8 mouse cellular contexts compared by ENCODE assay signal in genomic region chr1:106759572-106760435, GRCm38 (mm10). TPM values are rescaled to one million over a fixed set of nuclear protein-coding genes. Genes with fewer than 3 reads are reported as not detected.
A peak's percentile ranks its signal among the peaks of the same experiment; 100 is the strongest.
DNase-seq lines count a peak whose midpoint lies in the region; ATAC-seq and TF ChIP-seq lines count a peak whose summit lies in the region.

Gene Kdsr (minus strand): TSS chr1:106759727.

- TF ChIP-seq CTCF in E14TG2a.4 (conservative IDR thresholded peaks at IDR 0.05; ENCODE audit: low read length): no peak
- no peak for TF ChIP-seq CTCF in heart, postnatal 0 days (IDR thresholded peaks at IDR 0.05; ENCODE audit: low read depth)
- TF ChIP-seq CTCF in testis, adult 2 months (IDR thresholded peaks at IDR 0.05; ENCODE audit: control insufficient read depth, insufficient read depth, insufficient replicate concordance, low read depth, low read length): no peak

- ATAC-seq in forebrain, embryonic 12.5 days (ENCODE audit: low FRiP score): peak; percentile 98
- peak; percentile 99 for ATAC-seq in heart, postnatal 0 days (ENCODE audit: insufficient read depth, low read depth)
- peak; percentile 98 for ATAC-seq in liver, embryonic 16.5 days (ENCODE audit: low read depth)
- peak; percentile 99 for ATAC-seq in neural tube, embryonic 13.5 days (ENCODE audit: low read depth)

- 3% methylated on average over 51 of the region's 51 CpGs for WGBS in forebrain, embryonic 12.5 days
- WGBS in heart, postnatal 0 days: 2% methylated on average over 47 of the region's 51 CpGs
- WGBS in liver, embryonic 16.5 days (ENCODE audit: insufficient replicate concordance): 1% methylated on average over 51 of the region's 51 CpGs
- WGBS in neural tube, embryonic 13.5 days: 3% methylated on average over 51 of the region's 51 CpGs

- H3K36me3 ChIP-seq in E14TG2a.4 (ENCODE audit: insufficient read depth, low read length): peaks cover 37% of the 10 kb centered on the region
- peaks cover 4% of the 10 kb centered on the region; the same call in 1 of the 2 replicates for H3K36me3 ChIP-seq in forebrain, embryonic 12.5 days (replicated peaks)
- H3K36me3 ChIP-seq in heart, postnatal 0 days (replicated peaks; ENCODE audit: control insufficient read depth, insufficient read depth, low read length): peaks cover 12% of the 10 kb centered on the region; the same call in 1 of the 2 replicates
- no peaks in the 10 kb centered on the region for H3K36me3 ChIP-seq in liver, embryonic 16.5 days (ENCODE audit: control insufficient read depth, insufficient read depth)
- H3K36me3 ChIP-seq in neural tube, embryonic 13.5 days: peaks cover 11% of the 10 kb centered on the region
- no peaks in the 10 kb centered on the region for H3K36me3 ChIP-seq in testis, adult 2 months (ENCODE audit: control insufficient read depth, insufficient read depth, low read length)

- DNase-seq in c-Kit-positive CD71-positive TER-119-positive erythroid progenitor cells, embryonic 14.5 days (ENCODE audit: low spot score): peak; percentile 88
- DNase-seq in heart, postnatal 0 days (ENCODE audit: low spot score): peak; percentile 98
- DNase-seq in kidney, postnatal 4 days: peak; percentile 97 to 99

- TF ChIP-seq EP300 in heart, postnatal 0 days (IDR thresholded peaks at IDR 0.05; ENCODE audit: low read depth): peak; percentile 34; the same call in 1 of the 2 replicates

- H3K27me3 ChIP-seq in E14TG2a.4 (ENCODE audit: insufficient read depth, low read length): no peaks in the 10 kb centered on the region
- no peaks in the 10 kb centered on the region for H3K27me3 ChIP-seq in forebrain, embryonic 12.5 days
- H3K27me3 ChIP-seq in heart, postnatal 0 days (ENCODE audit: control insufficient read depth, insufficient read depth, low read length): no peaks in the 10 kb centered on the region
- no peaks in the 10 kb centered on the region for H3K27me3 ChIP-seq in liver, embryonic 16.5 days (ENCODE audit: control insufficient read depth, insufficient read depth, low read depth, low read length)
- H3K27me3 ChIP-seq in neural tube, embryonic 13.5 days: no peaks in the 10 kb centered on the region
- H3K27me3 ChIP-seq in testis, adult 2 months (ENCODE audit: control insufficient read depth, insufficient read depth, low read length): no peaks in the 10 kb centered on the region

- TF ChIP-seq POLR2A in testis, adult 2 months (IDR thresholded peaks at IDR 0.05; ENCODE audit: control insufficient read depth, low read depth, low read length): peak; percentile 73

- H3K9ac ChIP-seq in forebrain, embryonic 12.5 days: peak within 1 kb of the TSS; percentile 76
- peak within 1 kb of the TSS; percentile 61 for H3K9ac ChIP-seq in heart, postnatal 0 days (replicated peaks; ENCODE audit: low read depth, low read length)
- H3K9ac ChIP-seq in liver, embryonic 16.5 days (ENCODE audit: low read depth, low read length): peak within 1 kb of the TSS; percentile 74
- H3K9ac ChIP-seq in neural tube, embryonic 13.5 days: peak within 1 kb of the TSS; percentile 77

- peak within 1 kb of the TSS; percentile 88 for H3K27ac ChIP-seq in forebrain, embryonic 12.5 days
- H3K27ac ChIP-seq in heart, postnatal 0 days (ENCODE audit: low read depth): peak within 1 kb of the TSS; percentile 90
- peak within 1 kb of the TSS; percentile 88 for H3K27ac ChIP-seq in liver, embryonic 16.5 days (ENCODE audit: low read length)
- H3K27ac ChIP-seq in neural tube, embryonic 13.5 days (replicated peaks): peak within 1 kb of the TSS; percentile 89
- H3K27ac ChIP-seq in testis, adult 2 months (ENCODE audit: control insufficient read depth, insufficient read depth, low read depth, low read length): peak within 1 kb of the TSS; percentile 81

- H3K4me3 ChIP-seq in E14TG2a.4 (replicated peaks; ENCODE audit: low read length): peak within 1 kb of the TSS; percentile 96
- peak within 1 kb of the TSS; percentile 67 for H3K4me3 ChIP-seq in forebrain, embryonic 12.5 days (replicated peaks)
- peak within 1 kb of the TSS; percentile 63 for H3K4me3 ChIP-seq in heart, postnatal 0 days (ENCODE audit: low read depth, low read length)
- H3K4me3 ChIP-seq in liver, embryonic 16.5 days (ENCODE audit: low read depth, low read length): peak within 1 kb of the TSS; percentile 81
- peak within 1 kb of the TSS; percentile 60 for H3K4me3 ChIP-seq in neural tube, embryonic 13.5 days
- H3K4me3 ChIP-seq in testis, adult 2 months (ENCODE audit: control insufficient read depth, low read depth, low read length): peak within 1 kb of the TSS; percentile 85

- H3K4me1 ChIP-seq in E14TG2a.4 (replicated peaks; ENCODE audit: low read depth, low read length): peaks cover 21% of the 10 kb centered on the region
- H3K4me1 ChIP-seq in forebrain, embryonic 12.5 days: peaks cover 9% of the 10 kb centered on the region
- peaks cover 14% of the 10 kb centered on the region for H3K4me1 ChIP-seq in heart, postnatal 0 days (ENCODE audit: control insufficient read depth, insufficient read depth)
- H3K4me1 ChIP-seq in liver, embryonic 16.5 days (ENCODE audit: control insufficient read depth, low read depth, low read length): peaks cover 7% of the 10 kb centered on the region
- H3K4me1 ChIP-seq in neural tube, embryonic 13.5 days (replicated peaks): peaks cover 15% of the 10 kb centered on the region
- H3K4me1 ChIP-seq in testis, adult 2 months (ENCODE audit: control insufficient read depth, insufficient read depth, low read length): peaks cover 7% of the 10 kb centered on the region

- peak within 1 kb of the TSS; percentile 91 for H3K4me2 ChIP-seq in forebrain, embryonic 12.5 days
- H3K4me2 ChIP-seq in heart, postnatal 0 days (ENCODE audit: low read depth, low read length): peak within 1 kb of the TSS; percentile 77
- H3K4me2 ChIP-seq in liver, embryonic 16.5 days (ENCODE audit: low read depth, low read length): peak within 1 kb of the TSS; percentile 100
- peak within 1 kb of the TSS; percentile 95 for H3K4me2 ChIP-seq in neural tube, embryonic 13.5 days

- H3K9me3 ChIP-seq in E14TG2a.4 (ENCODE audit: low read length): no peaks in the 10 kb centered on the region
- no peaks in the 10 kb centered on the region for H3K9me3 ChIP-seq in forebrain, embryonic 12.5 days
- no peaks in the 10 kb centered on the region for H3K9me3 ChIP-seq in heart, postnatal 0 days (replicated peaks; ENCODE audit: control insufficient read depth, low read length)
- H3K9me3 ChIP-seq in liver, embryonic 16.5 days (replicated peaks; ENCODE audit: control insufficient read depth, low read length): no peaks in the 10 kb centered on the region
- no peaks in the 10 kb centered on the region for H3K9me3 ChIP-seq in neural tube, embryonic 13.5 days

RNA-seq across cellular contexts. Expression of gene Kdsr, which starts in this region (rescaled TPM):
- 8.3 and 9.0 TPM in 2 replicates for polyA plus RNA-seq in forebrain, embryonic 12.5 days (2016; fragmentation: Nextera tagmentation; extraction: Ambion mirVana)
- total RNA-seq in heart, postnatal 0 days (2014; rRNA removed; ENCODE audit: low replicate concordance): 6.4 and 7.1 TPM in 2 replicates
- 7.3 and 7.8 TPM in 2 replicates for polyA plus RNA-seq in heart, postnatal 0 days (2015; fragmentation: Nextera tagmentation; extraction: Ambion mirVana)
- polyA plus RNA-seq in liver, embryonic 16.5 days (2015; fragmentation: Nextera tagmentation; extraction: Ambion mirVana): 3.5 and 3.6 TPM in 2 replicates
- polyA plus RNA-seq in neural tube, embryonic 13.5 days (2015; fragmentation: Nextera tagmentation; extraction: Ambion mirVana): 10.9 and 11.3 TPM in 2 replicates
- 1.5 and 2.3 TPM in 2 replicates for polyA plus RNA-seq in testis, adult 2 months (2012; rRNA removed)

Comparison
In these comparisons a context has a peak if more than half of its experiments do, and no peak if none do; other contexts are left out.
1. Peak in every context shown above with its lines: DNase-seq, ATAC-seq, H3K4me3 ChIP-seq and H3K27ac ChIP-seq.